Mouse (Mus musculus) limb, embryonic 10.5 days (tissue): ENCODE data around the gene Cd3eap. TPM values are rescaled to one million over a fixed set of nuclear protein-coding genes. Genes with fewer than 3 reads are reported as not detected.
A peak's percentile ranks its signal among the peaks of the same experiment; 100 is the strongest.

Experiments used
- DNase-seq: peaks from one replicate; pipeline ENCODE4 v3.0.0-alpha.2; 2017; ENCODE audit warnings: low spot score
- H3K27ac ChIP-seq: fragments of 300-500 bp; sonication (generic); 2 replicates; pipeline ENCODE4 v1.5.1; 2016; ENCODE audit warnings: mild to moderate bottlenecking
- H3K27me3 ChIP-seq: fragments of 300-500 bp; sonication (generic); 2 replicates; pipeline ENCODE4 v1.6.1; 2016; ENCODE audit warnings: low read depth, mild to moderate bottlenecking; ENCODE audit not compliant: poor library complexity, severe bottlenecking
- H3K36me3 ChIP-seq: fragments of 300-500 bp; sonication (generic); 2 replicates; pipeline ENCODE4 v1.6.1; 2016; ENCODE audit warnings: mild to moderate bottlenecking, moderate library complexity
- H3K4me1 ChIP-seq: fragments of 300-500 bp; sonication (generic); 2 replicates; pipeline ENCODE4 v1.6.1; 2016
- H3K4me3 ChIP-seq: fragments of 300-500 bp; sonication (generic); 2 replicates; pipeline ENCODE4 v1.5.1; 2016; ENCODE audit warnings: mild to moderate bottlenecking, moderate library complexity
- H3K9me3 ChIP-seq: fragments of 300-500 bp; sonication (generic); replicated peaks from 2 replicates; pipeline ENCODE4 v1.6.1; 2016; ENCODE audit warnings: mild to moderate bottlenecking
- WGBS: fragments of 180-500 bp; shearing (Covaris S2); methylation state at CpG from one replicate; pipeline ENCODE4 v1.1.7; 2016; 5-methylcytosine and 5-hydroxymethylcytosine counted together
- polyA plus RNA-seq: library from polyadenylated mRNA; unstranded; fragments of >200 nt; fragmentation: Nextera tagmentation; extraction: Ambion mirVana; gene quantifications from 2 replicates; pipeline ENCODE4 v1.2.1, GENCODE M21; 2016

Gene Cd3eap
- polyA plus RNA-seq, 1 experiment from 2014 or later, result 28.3 TPM

- peak; percentile 57 for DNase-seq
- Histone ChIP-seq H3K4me3 (peak overlapping the region; percentile 63), H3K27me3 (peaks cover 18% of the 10 kb centered on the region), H3K9me3 (no peaks in the 10 kb centered on the region), H3K4me1 (peaks cover 42% of the 10 kb centered on the region), H3K36me3 (0 out of 2 replicates have a peak, but pooled peaks cover 2% of the 10 kb centered on the region), H3K27ac (peak overlapping the region; percentile 53; the same call in 1 of the 2 replicates)
- 2% methylated on average over 41 of the region's 41 CpGs for WGBS
Measured at GRCm38 (mm10) chr7:19341761-19342409, 17.4 kb downstream of the Cd3eap start.

GRCm38 (mm10) chr7:19341250-19341649 lies 18.0 kb downstream of the Cd3eap start:
- H3K9me3 ChIP-seq, result no peaks in the 10 kb centered on the region
- peak; percentile 29 for DNase-seq
- H3K4me3 ChIP-seq, result peak overlapping the region; percentile 63; the same call in 1 of the 2 replicates
- H3K4me1 ChIP-seq, result peaks cover 41% of the 10 kb centered on the region
- 20% methylated on average over 10 of the region's 10 CpGs for WGBS
- H3K27me3 ChIP-seq, result peaks cover 18% of the 10 kb centered on the region
- no peaks in the 10 kb centered on the region for H3K36me3 ChIP-seq
- no peak overlapping the region for H3K27ac ChIP-seq

GRCm38 (mm10) chr7:19338596-19338995 lies 20.7 kb downstream of the Cd3eap start:
- Histone ChIP-seq H3K4me1 (peaks cover 29% of the 10 kb centered on the region), H3K27me3 (peaks cover 26% of the 10 kb centered on the region), H3K27ac (no peak overlapping the region), H3K4me3 (no peak overlapping the region), H3K36me3 (no peaks in the 10 kb centered on the region), H3K9me3 (no peaks in the 10 kb centered on the region)
- 76% methylated on average over 7 of the region's 7 CpGs for WGBS
- DNase-seq, result no peak

GRCm38 (mm10) chr7:19338060-19338459 lies 21.2 kb downstream of the Cd3eap start:
- H3K9me3 ChIP-seq, result no peaks in the 10 kb centered on the region
- H3K4me1 ChIP-seq, result peaks cover 30% of the 10 kb centered on the region
- no peak overlapping the region for H3K4me3 ChIP-seq
- no peak overlapping the region for H3K27ac ChIP-seq
- WGBS, result 52% methylated on average over 2 of the region's 2 CpGs
- H3K27me3 ChIP-seq, result peaks cover 26% of the 10 kb centered on the region
- DNase-seq, result no peak
- H3K36me3 ChIP-seq, result no peaks in the 10 kb centered on the region

GRCm38 (mm10) chr7:19337122-19337521 lies 22.2 kb downstream of the Cd3eap start:
- 66% methylated on average over 10 of the region's 10 CpGs for WGBS
- no peak for DNase-seq
- Histone ChIP-seq H3K4me1 (peaks cover 28% of the 10 kb centered on the region), H3K36me3 (no peaks in the 10 kb centered on the region), H3K4me3 (no peak overlapping the region), H3K9me3 (no peaks in the 10 kb centered on the region), H3K27ac (no peak overlapping the region), H3K27me3 (peaks cover 27% of the 10 kb centered on the region)

- H3K27ac ChIP-seq, result no peak overlapping the region
- DNase-seq, result no peak
- no peak overlapping the region for H3K4me3 ChIP-seq
- H3K4me1 ChIP-seq, result peaks cover 16% of the 10 kb centered on the region
- H3K9me3 ChIP-seq, result no peaks in the 10 kb centered on the region
- H3K36me3 ChIP-seq, result no peaks in the 10 kb centered on the region
- peaks cover 24% of the 10 kb centered on the region for H3K27me3 ChIP-seq
- 39% methylated on average over 3 of the region's 3 CpGs for WGBS
Measured at GRCm38 (mm10) chr7:19335583-19335982, 23.7 kb downstream of the Cd3eap start.

- peaks cover 19% of the 10 kb centered on the region for H3K4me1 ChIP-seq
- under 1% methylated on average over 52 of the region's 52 CpGs for WGBS
- H3K4me3 ChIP-seq, result peak overlapping the region; percentile 72
- H3K36me3 ChIP-seq, result no peaks in the 10 kb centered on the region
- H3K27me3 ChIP-seq, result peaks cover 24% of the 10 kb centered on the region
- H3K27ac ChIP-seq, result peak overlapping the region; percentile 84
- H3K9me3 ChIP-seq, result no peaks in the 10 kb centered on the region
- peak; percentile 70 for DNase-seq
Measured at GRCm38 (mm10) chr7:19332709-19333352, 26.5 kb downstream of the Cd3eap start.

- H3K36me3 ChIP-seq, result no peaks in the 10 kb centered on the region
- peaks cover 24% of the 10 kb centered on the region for H3K27me3 ChIP-seq
- WGBS, result 72% methylated on average over 2 of the region's 2 CpGs
- no peak overlapping the region for H3K4me3 ChIP-seq
- peaks cover 28% of the 10 kb centered on the region for H3K4me1 ChIP-seq
- DNase-seq, result no peak
- H3K27ac ChIP-seq, result no peak overlapping the region
- H3K9me3 ChIP-seq, result no peaks in the 10 kb centered on the region
Measured at GRCm38 (mm10) chr7:19331910-19332309, 27.4 kb downstream of the Cd3eap start.

- H3K4me1 ChIP-seq, result peaks cover 32% of the 10 kb centered on the region
- H3K4me3 ChIP-seq, result no peak overlapping the region
- no peak overlapping the region for H3K27ac ChIP-seq
- no peak for DNase-seq
- no peaks in the 10 kb centered on the region for H3K36me3 ChIP-seq
- no peaks in the 10 kb centered on the region for H3K9me3 ChIP-seq
- peaks cover 18% of the 10 kb centered on the region for H3K27me3 ChIP-seq
Measured at GRCm38 (mm10) chr7:19328425-19328824, 30.9 kb downstream of the Cd3eap start.

- DNase-seq, result no peak
- Histone ChIP-seq H3K4me3 (peak overlapping the region; percentile 53; the same call in 1 of the 2 replicates), H3K4me1 (peaks cover 26% of the 10 kb centered on the region), H3K36me3 (no peaks in the 10 kb centered on the region), H3K27me3 (peaks cover 24% of the 10 kb centered on the region), H3K27ac (peak overlapping the region; percentile 70; the same call in 1 of the 2 replicates), H3K9me3 (no peaks in the 10 kb centered on the region)
- WGBS, result 78% methylated on average over 5 of the region's 5 CpGs
Measured at GRCm38 (mm10) chr7:19327782-19328181, 31.5 kb downstream of the Cd3eap start.

- Histone ChIP-seq H3K4me3 (peak overlapping the region; percentile 53), H3K27me3 (peaks cover 25% of the 10 kb centered on the region), H3K27ac (peak overlapping the region; percentile 70), H3K36me3 (no peaks in the 10 kb centered on the region), H3K4me1 (peaks cover 22% of the 10 kb centered on the region), H3K9me3 (no peaks in the 10 kb centered on the region)
- DNase-seq, result peak; percentile 82
- WGBS, result 0% methylated on average over 22 of the region's 22 CpGs
Measured at GRCm38 (mm10) chr7:19327128-19327527, 32.2 kb downstream of the Cd3eap start.

GRCm38 (mm10) chr7:19326359-19326758 lies 32.9 kb downstream of the Cd3eap start:
- Histone ChIP-seq H3K27me3 (peaks cover 25% of the 10 kb centered on the region; the same call in 1 of the 2 replicates), H3K27ac (peak overlapping the region; percentile 70)

More at GRCm38 (mm10) chr7:19326359-19326758, 32.9 kb downstream of the Cd3eap start:
- under 1% methylated on average over 20 of the region's 20 CpGs for WGBS
- Histone ChIP-seq H3K4me3 (peak overlapping the region; percentile 53), H3K36me3 (no peaks in the 10 kb centered on the region), H3K9me3 (no peaks in the 10 kb centered on the region), H3K4me1 (peaks cover 22% of the 10 kb centered on the region)
- DNase-seq, result peak; percentile 91
